Mouse (Mus musculus): ENCODE measurements around the gene Tsga13.

DNA sequence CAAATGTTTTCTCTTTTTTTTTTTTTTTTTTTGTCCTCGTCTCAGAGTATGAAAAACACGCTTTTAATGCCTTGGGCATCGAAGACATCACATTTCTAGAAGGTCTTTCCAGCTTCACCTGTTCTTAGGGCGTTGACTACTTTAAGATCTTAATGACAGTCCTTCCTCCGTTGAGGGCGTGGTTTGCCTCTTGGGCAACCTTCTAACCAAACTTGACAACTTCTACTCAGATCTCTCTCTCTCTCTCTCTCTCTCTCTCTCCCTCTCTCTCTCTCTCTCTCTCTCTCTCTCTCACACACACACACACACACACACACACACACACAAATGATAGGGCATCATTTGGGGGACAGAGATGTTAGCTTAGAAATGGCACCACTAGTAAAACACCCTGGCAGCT is 17.9 kb downstream of the Tsga13 start:
- TF ChIP-seq CTCF (IDR thresholded peaks at IDR 0.05; ENCODE audit: low read depth, low read length) (no peak), POLR2AphosphoS5 (IDR thresholded peaks at IDR 0.05; ENCODE audit: insufficient replicate concordance, low read depth, low read length) (no peak), GATA1 (IDR thresholded peaks at IDR 0.05; ENCODE audit: borderline replicate concordance, low read length) (no peak)
